Mouse (Mus musculus) hindbrain, embryonic 14.5 days (tissue): ENCODE data around the gene Pdcd1lg2. TPM values are rescaled to one million over a fixed set of nuclear protein-coding genes. Genes with fewer than 3 reads are reported as not detected.
A peak's percentile ranks its signal among the peaks of the same experiment; 100 is the strongest.

Source experiments
- ATAC-seq: fragments of 200-750 bp; cut with Nextera tagmentation; 2 replicates; pipeline ENCODE4 v1.8.0; 2017; ENCODE audit warnings: moderate number of reproducible peaks, mild to moderate bottlenecking, moderate TSS enrichment, moderate library complexity; ENCODE audit not compliant: low FRiP score
- DNase-seq: peaks from one replicate; pipeline ENCODE4 v3.0.0-alpha.2; 2015; ENCODE audit warnings: low spot score
- H3K27ac ChIP-seq: fragments of 300-500 bp; sonication (generic); 2 replicates; pipeline ENCODE4 v1.5.1; 2014; ENCODE audit warnings: mild to moderate bottlenecking, moderate library complexity
- H3K27me3 ChIP-seq: fragments of 300-500 bp; sonication (generic); 2 replicates; pipeline ENCODE4 v1.6.1; 2014; ENCODE audit warnings: mild to moderate bottlenecking, low read length, mixed read lengths; ENCODE audit not compliant: control insufficient read depth, insufficient read depth
- H3K36me3 ChIP-seq: fragments of 300-500 bp; sonication (generic); replicated peaks from 2 replicates; pipeline ENCODE4 v1.6.1; 2014; ENCODE audit not compliant: control insufficient read depth, insufficient read depth
- H3K4me1 ChIP-seq: fragments of 300-500 bp; sonication (generic); replicated peaks from 2 replicates; pipeline ENCODE4 v1.6.1; 2014; ENCODE audit warnings: antibody characterized with exemption, low read length, mixed read lengths; ENCODE audit not compliant: control insufficient read depth, insufficient read depth
- H3K4me2 ChIP-seq: fragments of 300-500 bp; sonication (generic); replicated peaks from 2 replicates; pipeline ENCODE4 v1.6.1; 2014; ENCODE audit warnings: mild to moderate bottlenecking, moderate library complexity
- H3K4me3 ChIP-seq: fragments of 300-500 bp; sonication (generic); replicated peaks from 2 replicates; pipeline ENCODE4 v1.5.1; 2014; ENCODE audit warnings: mild to moderate bottlenecking, low read length
- H3K9ac ChIP-seq: fragments of 300-500 bp; sonication (generic); 2 replicates; pipeline ENCODE4 v1.6.1; 2014
- H3K9me3 ChIP-seq: fragments of 300-500 bp; sonication (generic); 2 replicates; pipeline ENCODE4 v1.6.1; 2016; ENCODE audit warnings: low read length; ENCODE audit not compliant: control insufficient read depth
- WGBS: fragments of 180-500 bp; shearing (Covaris S2); extraction: QIAGEN DNeasy Blood & Tissue Kit; methylation state at CpG from one replicate; pipeline ENCODE4 v1.1.7; 2014; 5-methylcytosine and 5-hydroxymethylcytosine counted together
- polyA plus RNA-seq: library from polyadenylated mRNA; unstranded; fragments of >200 nt; fragmentation: Nextera tagmentation; extraction: Ambion mirVana; gene quantifications from 2 replicates; pipeline ENCODE4 v1.2.1, GENCODE M21; 2014

The Pdcd1lg2 gene
- 0.15 TPM in 1 of 2 replicates, not detected in the other for polyA plus RNA-seq

- no peaks in the 10 kb centered on the region for H3K4me1 ChIP-seq
- H3K4me2 ChIP-seq, result no peak within 1 kb of the TSS
- WGBS, result 86% methylated on average over 4 of the region's 4 CpGs
- no peaks in the 10 kb centered on the region for H3K27me3 ChIP-seq
- ATAC-seq (no peak), DNase-seq (no peak)
- no peak within 1 kb of the TSS for H3K4me3 ChIP-seq
- H3K27ac ChIP-seq, result no peak within 1 kb of the TSS
- no peaks in the 10 kb centered on the region for H3K36me3 ChIP-seq
- no peak within 1 kb of the TSS for H3K9ac ChIP-seq
- no peaks in the 10 kb centered on the region for H3K9me3 ChIP-seq
These were observed at the start of gene Pdcd1lg2 for GRCm38 (mm10) chr19:29410619-29411018. TSS of gene Pdcd1lg2 (plus strand) at chr19:29410919.

GRCm38 (mm10) chr19:29361468-29362130 is 49.1 kb upstream of the Pdcd1lg2 start:
- H3K4me2 ChIP-seq, result peak overlapping the region; percentile 76
- H3K27ac ChIP-seq, result peak overlapping the region; percentile 71
- no peaks in the 10 kb centered on the region for H3K9me3 ChIP-seq
- H3K36me3 ChIP-seq, result peaks cover 22% of the 10 kb centered on the region
- peak overlapping the region; percentile 68 for H3K4me3 ChIP-seq
- DNase-seq, result peak; percentile 91
- peak overlapping the region; percentile 85 for H3K9ac ChIP-seq
- peaks cover 15% of the 10 kb centered on the region for H3K4me1 ChIP-seq
- ATAC-seq, result peak; percentile 100
- no peaks in the 10 kb centered on the region for H3K27me3 ChIP-seq
- 2% methylated on average over 33 of the region's 33 CpGs for WGBS

- Histone ChIP-seq H3K4me2 (peak overlapping the region; percentile 76), H3K9ac (peak overlapping the region; percentile 85), H3K9me3 (no peaks in the 10 kb centered on the region), H3K36me3 (peaks cover 14% of the 10 kb centered on the region), H3K4me3 (peak overlapping the region; percentile 68), H3K27me3 (no peaks in the 10 kb centered on the region), H3K4me1 (peaks cover 21% of the 10 kb centered on the region), H3K27ac (peak overlapping the region; percentile 48)
- ATAC-seq (0 out of 2 replicates have a peak, but pooled peaks have one; percentile 5), DNase-seq (no peak)
- WGBS, result 48% methylated on average over 13 of the region's 13 CpGs
These were observed 48.4 kb upstream of the Pdcd1lg2 start for GRCm38 (mm10) chr19:29362173-29362930.

- H3K4me1 ChIP-seq, result peaks cover 24% of the 10 kb centered on the region
- peaks cover 5% of the 10 kb centered on the region; the same call in 1 of the 2 replicates for H3K36me3 ChIP-seq
- no peak overlapping the region for H3K9ac ChIP-seq
- H3K9me3 ChIP-seq, result no peaks in the 10 kb centered on the region
- 93% methylated on average over 7 of the region's 7 CpGs for WGBS
- no peaks in the 10 kb centered on the region for H3K27me3 ChIP-seq
- DNase-seq, result no peak
- no peak overlapping the region for H3K4me3 ChIP-seq
- ATAC-seq, result no peak
- no peak overlapping the region for H3K4me2 ChIP-seq
- H3K27ac ChIP-seq, result no peak overlapping the region
These were observed 47.2 kb upstream of the Pdcd1lg2 start for GRCm38 (mm10) chr19:29363557-29363956.

GRCm38 (mm10) chr19:29364076-29364475 is 46.6 kb upstream of the Pdcd1lg2 start:
- Histone ChIP-seq H3K27ac (no peak overlapping the region), H3K4me2 (no peak overlapping the region), H3K4me3 (no peak overlapping the region), H3K36me3 (no peaks in the 10 kb centered on the region), H3K27me3 (no peaks in the 10 kb centered on the region), H3K4me1 (peaks cover 24% of the 10 kb centered on the region), H3K9ac (no peak overlapping the region), H3K9me3 (no peaks in the 10 kb centered on the region)
- no peak for ATAC-seq
- no peak for DNase-seq
- 88% methylated on average over 5 of the region's 5 CpGs for WGBS

GRCm38 (mm10) chr19:29365105-29365504 is 45.6 kb upstream of the Pdcd1lg2 start:
- no peak overlapping the region for H3K27ac ChIP-seq
- no peak overlapping the region for H3K9ac ChIP-seq
- no peak overlapping the region for H3K4me3 ChIP-seq
- DNase-seq (no peak), ATAC-seq (no peak)
- no peaks in the 10 kb centered on the region for H3K36me3 ChIP-seq
- no peaks in the 10 kb centered on the region for H3K27me3 ChIP-seq
- H3K4me1 ChIP-seq, result peaks cover 24% of the 10 kb centered on the region
- 21% methylated on average over 3 of the region's 3 CpGs for WGBS
- H3K4me2 ChIP-seq, result no peak overlapping the region
- no peaks in the 10 kb centered on the region for H3K9me3 ChIP-seq

GRCm38 (mm10) chr19:29366226-29366968 is 44.3 kb upstream of the Pdcd1lg2 start:
- H3K36me3 ChIP-seq, result no peaks in the 10 kb centered on the region
- H3K27ac ChIP-seq, result no peak overlapping the region
- ATAC-seq, result no peak
- H3K9me3 ChIP-seq, result no peaks in the 10 kb centered on the region
- H3K4me1 ChIP-seq, result peaks cover 17% of the 10 kb centered on the region
- H3K4me3 ChIP-seq, result peak overlapping the region; percentile 39
- H3K27me3 ChIP-seq, result no peaks in the 10 kb centered on the region
- peak overlapping the region; percentile 41; the same call in 1 of the 2 replicates for H3K9ac ChIP-seq
- H3K4me2 ChIP-seq, result peak overlapping the region; percentile 62
- no peak for DNase-seq
- WGBS, result 65% methylated on average over 20 of the region's 20 CpGs

- 7% methylated on average over 26 of the region's 26 CpGs for WGBS
- no peak for ATAC-seq
- peak within 1 kb of the TSS; percentile 41 for H3K9ac ChIP-seq
These were observed 43.6 kb upstream of the Pdcd1lg2 start, which contains the start of the genes Plgrkt and Cd274 for GRCm38 (mm10) chr19:29366969-29367622. TSS of gene Plgrkt (minus strand) at chr19:29367390. TSS of gene Cd274 (plus strand) at chr19:29367455.

More at GRCm38 (mm10) chr19:29366969-29367622, 43.6 kb upstream of the Pdcd1lg2 start, which contains the start of the genes Plgrkt and Cd274:
- H3K27ac ChIP-seq, result no peak within 1 kb of the TSS
- H3K9me3 ChIP-seq, result no peaks in the 10 kb centered on the region
- peak within 1 kb of the TSS; percentile 39 for H3K4me3 ChIP-seq
- no peaks in the 10 kb centered on the region for H3K36me3 ChIP-seq
- peak within 1 kb of the TSS; percentile 62 for H3K4me2 ChIP-seq
- DNase-seq, result peak; percentile 41
- peaks cover 16% of the 10 kb centered on the region for H3K4me1 ChIP-seq
- no peaks in the 10 kb centered on the region for H3K27me3 ChIP-seq
